Mouse (Mus musculus): ENCODE measurements around the gene Adprhl1.

Adprhl1 gene

DNA sequence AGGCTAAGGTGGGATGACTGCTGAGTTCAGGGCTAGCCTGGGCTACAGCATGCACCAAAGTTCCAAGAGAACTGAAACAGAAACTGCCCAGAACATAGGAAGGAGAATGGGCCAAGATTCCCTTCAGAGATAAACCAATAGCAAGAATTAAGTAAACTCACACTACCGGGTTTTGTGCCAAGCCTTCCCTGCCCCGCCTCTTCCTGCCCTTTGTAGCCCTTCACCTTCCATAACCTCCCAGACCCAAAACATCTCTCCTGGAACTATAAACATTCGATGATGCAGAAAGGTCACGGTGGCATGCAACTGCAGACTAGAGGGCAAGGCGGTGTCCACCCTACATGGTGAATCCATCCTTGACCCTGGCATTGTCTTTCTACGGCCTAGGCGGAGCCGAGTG, 63.7 kb downstream of the Adprhl1 start:
- DNase-seq = no peak

DNA sequence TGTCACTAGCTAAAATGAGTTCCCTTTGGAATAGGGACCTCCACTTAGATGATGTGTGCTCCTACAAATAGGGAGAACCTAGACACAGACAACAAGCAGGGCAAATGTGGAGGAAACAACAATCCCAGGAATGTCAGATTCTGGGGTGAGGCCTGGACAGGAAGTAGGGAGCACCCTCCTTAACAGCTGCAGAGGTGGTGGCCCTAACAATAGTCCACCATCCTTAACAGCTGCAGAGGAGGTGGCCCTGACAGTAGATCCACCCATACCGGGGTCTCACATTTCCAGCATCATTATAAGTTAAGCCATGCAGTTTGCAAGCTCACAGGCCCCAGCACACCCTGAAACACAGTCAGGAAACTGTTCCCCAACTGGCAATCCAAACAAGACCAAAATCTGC, 65.1 kb downstream of the Adprhl1 start:
- no peak for DNase-seq

DNA sequence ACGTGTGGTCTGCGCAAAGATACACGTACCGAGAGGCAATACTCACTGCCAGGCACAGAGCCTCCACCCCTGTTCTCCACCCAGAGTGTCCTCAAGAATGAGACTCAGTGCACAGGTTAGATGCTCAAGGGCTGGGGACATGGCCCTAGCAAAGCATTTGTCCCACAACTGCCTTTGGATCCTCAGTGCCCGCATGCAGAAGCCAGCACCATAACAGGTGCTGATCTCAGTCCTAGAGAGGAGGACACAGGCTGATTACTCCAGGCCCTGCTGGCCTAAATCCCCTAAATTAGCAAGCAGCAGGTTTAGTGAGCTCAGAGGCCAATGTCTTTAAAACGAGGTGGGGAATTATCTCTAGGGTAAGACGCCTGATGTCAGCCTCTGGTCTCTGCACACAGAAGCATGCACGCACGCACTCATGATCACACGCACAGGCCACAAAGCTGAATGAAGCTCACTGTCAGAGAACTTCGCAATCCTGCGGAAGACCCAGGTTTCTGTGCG, 65.9 kb downstream of the Adprhl1 start:
- DNase-seq = no peak

DNA sequence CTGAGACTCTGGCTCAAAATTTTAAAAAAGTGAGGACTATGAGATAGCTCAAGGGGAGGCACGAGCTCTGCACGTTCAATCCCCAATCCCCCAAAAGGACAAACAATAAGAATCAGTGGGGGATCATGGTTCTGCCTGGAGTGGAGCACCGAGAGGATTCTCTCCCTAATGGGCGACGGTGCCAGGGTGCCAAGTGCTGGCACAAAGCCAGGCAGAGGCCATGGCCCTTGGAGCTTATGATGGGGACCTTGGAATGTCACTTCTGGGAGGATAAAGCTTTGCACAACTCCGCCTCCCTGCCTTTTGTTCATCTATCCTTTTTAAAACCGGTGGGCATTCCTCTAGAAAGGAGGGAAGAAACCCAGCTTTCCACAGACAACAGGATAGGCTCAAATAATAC, 66.3 kb downstream of the Adprhl1 start:
- no peak for DNase-seq

DNA sequence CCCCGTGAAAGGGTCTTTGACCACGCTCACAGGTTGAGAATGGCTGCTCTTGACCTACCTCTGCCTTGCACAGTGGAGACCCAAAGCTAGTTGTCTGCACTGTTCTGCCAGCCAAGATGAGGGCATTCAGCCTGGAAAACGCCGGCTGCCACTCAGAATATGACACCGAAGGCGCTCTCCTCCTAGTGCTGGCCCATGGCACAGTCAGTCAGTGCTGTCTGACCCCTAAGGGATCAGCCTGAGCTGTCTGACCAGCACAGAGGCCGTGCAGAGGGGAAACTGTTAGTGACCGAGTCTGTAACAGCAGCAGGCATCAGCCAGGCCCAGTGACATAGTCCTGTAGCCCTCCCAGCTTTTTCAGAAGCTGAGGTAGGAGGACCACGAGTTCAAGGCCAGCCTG, 66.7 kb downstream of the Adprhl1 start:
- DNase-seq = no peak

DNA sequence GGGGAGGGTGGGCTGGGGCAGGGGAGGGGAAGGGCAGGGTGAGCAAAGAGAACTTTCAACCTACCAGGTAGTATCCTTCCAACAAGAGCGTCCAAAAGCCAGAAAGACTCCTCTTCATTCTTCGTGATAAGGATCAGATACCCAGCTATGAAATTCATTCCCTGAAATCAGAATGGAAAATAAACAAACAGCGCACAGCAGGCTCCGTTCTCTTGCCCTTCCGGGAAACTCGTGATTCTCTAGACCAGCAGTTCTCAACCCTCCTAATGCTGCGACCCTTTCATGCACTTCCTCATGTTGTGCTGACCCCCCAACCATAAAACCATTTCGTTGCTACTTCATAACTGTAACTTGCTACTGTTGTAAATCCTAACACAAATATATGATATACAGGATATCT, 67.1 kb downstream of the Adprhl1 start:
- DNase-seq = no peak

DNA sequence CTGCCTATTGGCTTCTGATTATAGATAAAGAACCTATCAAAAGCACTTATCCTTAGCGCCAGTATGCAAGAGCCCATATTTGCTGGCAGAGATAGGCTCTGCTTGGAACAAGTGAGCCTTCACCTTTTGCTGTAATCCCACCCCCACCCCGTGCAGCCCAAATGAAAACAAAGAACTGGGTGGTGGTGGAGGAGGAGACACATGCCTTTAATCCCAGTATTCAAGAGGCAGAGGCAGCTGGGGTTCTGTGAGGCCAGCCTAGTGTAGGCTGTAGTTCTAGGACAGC, 72.3 kb downstream of the Adprhl1 start:
- DNase-seq = no peak

DNA sequence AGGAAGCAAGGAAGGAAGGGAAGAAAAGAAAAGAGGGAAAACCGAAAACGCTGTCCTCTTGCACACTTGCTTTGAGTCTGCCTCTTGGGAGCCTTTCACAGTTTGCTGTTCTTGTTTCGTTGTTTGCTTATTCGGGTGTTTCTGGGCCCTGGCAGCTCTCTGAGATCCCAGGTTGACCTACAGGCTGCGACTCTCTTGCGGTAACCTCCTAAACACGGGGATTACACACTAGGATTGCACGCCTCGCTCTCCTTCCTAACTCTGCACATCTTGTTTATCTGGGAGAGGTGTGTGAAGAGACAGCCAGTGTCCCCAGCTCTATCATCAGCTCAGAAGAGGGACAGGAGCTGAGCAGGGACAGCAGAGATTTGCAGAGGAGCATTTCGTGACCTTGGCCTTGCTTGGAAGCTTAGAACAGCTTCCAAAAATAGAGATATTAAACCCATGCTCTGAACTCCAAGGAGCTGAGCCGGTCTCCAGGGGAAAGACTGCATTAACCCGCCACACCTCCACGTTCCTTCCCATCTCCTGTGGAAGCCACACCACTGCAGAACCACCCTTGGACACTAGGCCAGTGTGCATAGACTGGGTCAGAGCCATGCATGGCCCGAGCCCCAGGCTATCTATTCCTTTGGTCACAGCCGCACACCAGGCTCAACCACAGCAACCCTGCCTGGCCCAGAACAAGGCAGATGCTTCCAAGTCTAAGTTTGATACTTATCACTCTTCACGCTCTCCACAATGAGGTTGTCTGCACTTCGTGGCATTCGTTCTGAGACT, 72.9 kb downstream of the Adprhl1 start:
- no peak for DNase-seq

DNA sequence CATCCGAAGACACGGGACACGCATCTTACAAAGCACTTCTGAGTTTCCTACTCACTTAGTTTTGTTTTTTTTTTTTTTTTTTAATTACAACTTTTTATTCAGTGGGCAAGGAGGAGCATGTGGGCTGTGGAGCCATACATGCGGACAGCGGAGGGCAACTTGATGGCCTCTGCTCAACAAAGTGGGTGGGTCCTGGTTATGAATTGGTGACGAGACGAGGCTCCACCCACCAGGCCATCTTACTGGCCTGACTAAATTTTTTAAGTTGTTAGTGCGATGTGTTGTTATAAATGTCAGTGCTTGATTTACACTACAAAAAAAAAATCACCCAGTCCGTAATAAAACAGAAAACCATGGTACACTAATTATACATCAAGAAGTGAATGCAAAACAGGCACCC, 73.6 kb downstream of the Adprhl1 start:
- no peak for DNase-seq

DNA sequence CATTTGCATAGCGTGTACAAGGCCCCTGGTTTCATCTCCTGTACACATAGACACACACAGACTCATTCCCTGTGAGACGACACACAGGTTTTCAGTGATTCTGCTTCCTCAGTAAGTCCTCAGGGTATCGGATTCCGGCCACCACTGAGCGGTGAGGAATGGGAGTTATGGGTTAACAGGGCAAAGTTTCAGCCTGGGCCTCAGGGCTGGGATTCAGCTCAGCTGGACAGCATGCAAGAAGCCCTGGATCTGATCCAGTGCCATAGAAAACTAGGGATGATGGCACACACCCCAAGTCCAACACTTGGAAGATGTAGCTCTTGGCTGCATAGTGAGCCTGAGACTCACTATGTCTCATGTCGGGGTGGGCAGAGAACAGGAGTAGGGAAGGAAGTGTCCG, 74.0 kb downstream of the Adprhl1 start:
- DNase-seq = no peak

DNA sequence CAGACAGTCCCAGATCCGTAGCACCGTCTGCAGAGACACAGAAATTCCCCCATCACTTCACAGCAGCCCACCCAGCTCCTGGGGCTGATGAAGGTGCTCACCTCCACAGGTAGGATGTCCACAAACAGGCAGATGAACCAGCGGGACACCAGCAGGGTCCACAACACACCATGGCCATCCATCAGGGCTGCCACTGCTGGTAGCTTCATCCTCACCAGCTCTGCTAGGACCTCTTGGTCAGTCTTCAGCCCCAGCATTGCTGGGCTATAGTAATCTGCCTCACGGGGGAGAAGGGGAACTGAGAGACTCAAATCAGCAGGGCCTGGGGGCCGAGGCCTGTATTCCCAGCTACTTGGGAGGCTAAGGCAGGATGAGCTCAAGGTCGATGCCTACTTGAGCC, 74.5 kb downstream of the Adprhl1 start:
- DNase-seq = no peak

DNA sequence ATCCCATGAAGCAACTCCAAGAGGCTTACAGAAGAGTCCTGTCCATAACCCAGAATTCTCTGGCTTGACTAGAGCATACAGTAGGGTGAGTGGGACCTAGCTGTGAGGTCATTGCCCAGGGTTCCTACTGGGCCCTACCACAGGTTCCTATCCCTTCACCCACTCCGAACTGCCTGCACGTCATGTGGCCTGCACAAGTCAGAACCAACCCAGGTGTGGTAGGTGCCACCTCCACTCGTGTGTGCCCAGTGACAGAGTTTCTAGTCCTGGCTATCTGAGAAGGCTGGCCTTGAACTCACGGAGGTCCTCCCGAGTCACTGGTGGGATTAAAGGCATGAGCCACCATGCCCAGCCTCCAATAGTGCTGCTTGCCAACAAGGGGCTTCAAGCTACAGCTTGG, 75.8 kb downstream of the Adprhl1 start:
- DNase-seq = no peak

DNA sequence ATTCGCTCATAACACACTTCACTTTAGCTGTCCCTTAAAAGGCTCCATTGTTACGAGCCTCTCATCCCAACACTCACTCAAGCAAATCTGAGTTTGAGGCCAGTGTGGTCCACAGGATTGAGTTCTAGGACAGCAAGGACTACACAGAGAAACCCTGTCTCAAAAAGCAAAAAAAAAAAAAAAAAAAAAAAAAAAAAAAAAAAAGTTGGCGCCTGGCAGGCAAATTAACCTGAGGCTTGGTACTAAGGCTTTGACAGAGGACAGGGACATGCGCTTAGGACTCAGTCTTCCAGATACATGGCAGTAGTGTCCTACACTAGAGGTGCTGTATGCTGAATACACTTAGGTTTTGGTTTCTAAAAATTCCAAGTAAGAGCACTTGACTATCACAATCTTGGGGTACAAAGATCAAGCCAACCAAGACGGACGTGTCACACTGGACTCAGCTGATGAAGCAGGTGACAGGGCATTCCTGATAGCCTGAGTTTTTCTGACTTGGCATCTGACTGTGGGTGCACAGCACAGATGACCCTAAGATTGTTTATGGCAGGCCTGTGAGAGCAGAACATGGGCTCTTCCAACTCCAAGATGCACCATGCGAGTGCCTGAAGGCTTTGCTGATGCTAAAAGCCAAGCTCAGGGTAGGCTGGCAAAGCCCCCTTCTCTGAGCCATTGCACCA, 76.6 kb downstream of the Adprhl1 start:
- no peak for DNase-seq

DNA sequence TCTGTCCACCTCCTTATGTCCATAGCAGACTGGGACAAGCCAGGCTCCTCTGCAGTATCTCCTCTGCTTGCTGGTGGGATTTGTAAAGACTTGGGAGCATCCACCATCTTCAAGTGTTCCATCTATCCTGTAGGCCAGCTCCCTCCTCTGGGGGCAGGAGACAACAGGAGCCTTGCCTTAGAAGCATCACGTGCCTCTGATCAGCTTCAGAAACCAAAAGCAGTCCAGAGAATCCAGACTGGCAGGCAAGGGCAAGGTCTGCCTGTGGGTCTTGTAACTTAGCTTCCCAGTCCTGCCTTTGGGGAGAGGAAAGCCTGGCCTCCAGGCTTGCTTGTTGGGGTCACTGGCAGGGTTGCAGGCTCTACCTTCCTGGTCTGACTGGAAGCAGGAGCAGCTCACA, 78.3 kb downstream of the Adprhl1 start:
- DNase-seq = no peak

DNA sequence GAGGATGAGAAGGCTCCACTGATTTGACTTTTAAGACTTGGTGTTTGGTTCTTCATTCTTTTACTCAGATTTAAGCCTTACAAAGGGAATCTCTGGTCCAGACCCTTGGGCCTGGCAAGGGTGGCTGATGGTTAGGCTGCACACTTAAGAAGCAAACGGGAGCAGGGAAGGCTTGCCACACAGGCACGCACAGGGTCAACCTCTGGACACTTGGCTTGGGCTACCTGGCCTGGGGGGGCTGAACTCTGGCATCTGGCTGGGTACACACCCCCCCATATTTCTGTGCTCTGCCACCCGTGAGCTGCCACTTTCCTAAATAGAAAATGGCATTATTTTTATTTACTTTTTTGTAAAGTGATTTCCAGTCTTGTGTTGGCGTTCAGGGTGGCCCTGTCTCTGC, 79.2 kb downstream of the Adprhl1 start:
- DNase-seq = no peak

DNA sequence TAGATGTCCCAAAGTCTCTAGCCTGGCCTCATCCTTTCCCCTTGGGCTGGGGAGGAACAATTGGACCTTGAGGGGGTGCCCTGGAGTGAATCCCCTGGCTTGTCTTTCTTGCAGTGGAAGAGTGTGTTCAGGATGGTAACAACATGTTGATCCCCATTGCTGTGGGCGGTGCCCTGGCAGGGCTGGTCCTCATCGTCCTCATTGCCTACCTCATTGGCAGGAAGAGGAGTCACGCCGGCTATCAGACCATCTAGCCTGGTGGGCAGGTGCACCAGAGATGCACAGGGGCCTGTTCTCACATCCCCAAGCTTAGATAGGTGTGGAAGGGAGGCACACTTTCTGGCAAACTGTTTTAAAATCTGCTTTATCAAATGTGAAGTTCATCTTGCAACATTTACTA, 79.7 kb downstream of the Adprhl1 start:
- DNase-seq = no peak

Data from cerebellum, postnatal 25 days (tissue).